Mouse (Mus musculus) common myeloid progenitor, adult 5-6 weeks (primary cell): ENCODE data around the gene Phactr4. TPM values are rescaled to one million over a fixed set of nuclear protein-coding genes. Genes with fewer than 3 reads are reported as not detected.
"Not testable (repeated sequence)": the region's sequence is repeated elsewhere in the genome, so short reads cannot be mapped to it uniquely, and the experiment has no call there.

Source experiments
- ATAC-seq: replicated peaks from 2 replicates; pipeline ENCODE4 v1.8.0; 2016; ENCODE audit warnings: low read depth, mild to moderate bottlenecking, moderate TSS enrichment, inconsistent platforms; ENCODE audit not compliant: poor library complexity, severe bottlenecking
- total RNA-seq: library from RNA; stranded (forward); fragments of 200-1000, 187-1606 nt; gene quantifications from 2 replicates; pipeline ENCODE4 v1.2.3, GENCODE M21; 2017

Gene Phactr4
- total RNA-seq, 1 experiment from 2014 or later: 17.9 TPM

- no peak for ATAC-seq
These were observed 6.3 kb downstream of the Phactr4 start for GRCm38 (mm10) chr4:132415966-132416365.

GRCm38 (mm10) chr4:132413257-132413656 lies 9.0 kb downstream of the Phactr4 start:
- ATAC-seq: not testable (repeated sequence)

GRCm38 (mm10) chr4:132411322-132412094 lies 10.8 kb downstream of the Phactr4 start:
- ATAC-seq: peak; percentile 83

- no peak for ATAC-seq
These were observed 12.6 kb downstream of the Phactr4 start for GRCm38 (mm10) chr4:132409587-132410229.

GRCm38 (mm10) chr4:132406393-132407189 lies 15.7 kb downstream of the Phactr4 start:
- no peak for ATAC-seq

- ATAC-seq: no peak
These were observed 17.7 kb downstream of the Phactr4 start for GRCm38 (mm10) chr4:132404588-132404987.

- no peak for ATAC-seq
These were observed 19.1 kb downstream of the Phactr4 start for GRCm38 (mm10) chr4:132403063-132403660.

GRCm38 (mm10) chr4:132401016-132401415 lies 21.3 kb downstream of the Phactr4 start:
- ATAC-seq: no peak

- ATAC-seq: no peak
These were observed 23.4 kb downstream of the Phactr4 start for GRCm38 (mm10) chr4:132398863-132399262.

- peak; percentile 99 for ATAC-seq
These were observed 24.1 kb downstream of the Phactr4 start for GRCm38 (mm10) chr4:132398045-132398774.

GRCm38 (mm10) chr4:132397120-132397519 lies 25.2 kb downstream of the Phactr4 start:
- ATAC-seq: no peak

- ATAC-seq: no peak
These were observed 26.0 kb downstream of the Phactr4 start for GRCm38 (mm10) chr4:132396251-132396650.

GRCm38 (mm10) chr4:132391063-132391740 lies 31.1 kb downstream of the Phactr4 start:
- ATAC-seq: peak; percentile 74

- ATAC-seq: no peak
These were observed 33.0 kb downstream of the Phactr4 start for GRCm38 (mm10) chr4:132389302-132389701.

GRCm38 (mm10) chr4:132387617-132388016 lies 34.7 kb downstream of the Phactr4 start:
- no peak for ATAC-seq

GRCm38 (mm10) chr4:132386846-132387245 lies 35.4 kb downstream of the Phactr4 start:
- ATAC-seq: no peak

GRCm38 (mm10) chr4:132385771-132386410 lies 36.4 kb downstream of the Phactr4 start:
- ATAC-seq: no peak

GRCm38 (mm10) chr4:132383455-132383854 lies 38.8 kb downstream of the Phactr4 start:
- no peak for ATAC-seq

GRCm38 (mm10) chr4:132382296-132382695 lies 40.0 kb downstream of the Phactr4 start:
- ATAC-seq: no peak
